Mouse (Mus musculus): ENCODE data around the gene Acsl6. TPM values are rescaled to one million over a fixed set of nuclear protein-coding genes. Genes with fewer than 3 reads are reported as not detected.

The Acsl6 gene
- polyA plus RNA-seq, 1 experiment: 17.6 TPM

- Histone ChIP-seq H3K79me2 (ENCODE audit: control insufficient read depth, insufficient read depth) (no peaks in the 10 kb centered on the region), H3K4me2 (ENCODE audit: low read depth) (no peak overlapping the region), H3K27me3 (ENCODE audit: control insufficient read depth, insufficient read depth, insufficient read length) (no peaks in the 10 kb centered on the region), H3K36me3 (ENCODE audit: control insufficient read depth, insufficient read depth) (no peaks in the 10 kb centered on the region), H3ac (ENCODE audit: control insufficient read depth, insufficient read length) (no peak overlapping the region), H3K4me3 (no peak overlapping the region)
- TF ChIP-seq TCF12 (IDR thresholded peaks at IDR 0.05; ENCODE audit: insufficient read depth, poor library complexity, severe bottlenecking): no peak
- TF ChIP-seq MAX (IDR thresholded peaks at IDR 0.05; ENCODE audit: low read depth): no peak
- no peak for TF ChIP-seq MYOD1 (IDR thresholded peaks at IDR 0.05; ENCODE audit: control insufficient read depth in 1 of 3, insufficient read length in 2 of 3, low read depth in 2 of 3)
- TF ChIP-seq TCF3 (IDR thresholded peaks at IDR 0.05; ENCODE audit: insufficient read length, low read depth): no peak
- TF ChIP-seq USF1 (IDR thresholded peaks at IDR 0.05; ENCODE audit: low read depth): no peak
- no peak for TF ChIP-seq POLR2AphosphoS2 (IDR thresholded peaks at IDR 0.05; ENCODE audit: insufficient read length, low read depth)
- no peak for TF ChIP-seq E2F4 (IDR thresholded peaks at IDR 0.05; ENCODE audit: insufficient read depth)
- no peak for TF ChIP-seq SRF (IDR thresholded peaks at IDR 0.05; ENCODE audit: control insufficient read depth, insufficient read length, low read depth)
Observed at GRCm38 (mm10) chr11:54312603-54313002, 9.0 kb downstream of the Acsl6 start.

DNA sequence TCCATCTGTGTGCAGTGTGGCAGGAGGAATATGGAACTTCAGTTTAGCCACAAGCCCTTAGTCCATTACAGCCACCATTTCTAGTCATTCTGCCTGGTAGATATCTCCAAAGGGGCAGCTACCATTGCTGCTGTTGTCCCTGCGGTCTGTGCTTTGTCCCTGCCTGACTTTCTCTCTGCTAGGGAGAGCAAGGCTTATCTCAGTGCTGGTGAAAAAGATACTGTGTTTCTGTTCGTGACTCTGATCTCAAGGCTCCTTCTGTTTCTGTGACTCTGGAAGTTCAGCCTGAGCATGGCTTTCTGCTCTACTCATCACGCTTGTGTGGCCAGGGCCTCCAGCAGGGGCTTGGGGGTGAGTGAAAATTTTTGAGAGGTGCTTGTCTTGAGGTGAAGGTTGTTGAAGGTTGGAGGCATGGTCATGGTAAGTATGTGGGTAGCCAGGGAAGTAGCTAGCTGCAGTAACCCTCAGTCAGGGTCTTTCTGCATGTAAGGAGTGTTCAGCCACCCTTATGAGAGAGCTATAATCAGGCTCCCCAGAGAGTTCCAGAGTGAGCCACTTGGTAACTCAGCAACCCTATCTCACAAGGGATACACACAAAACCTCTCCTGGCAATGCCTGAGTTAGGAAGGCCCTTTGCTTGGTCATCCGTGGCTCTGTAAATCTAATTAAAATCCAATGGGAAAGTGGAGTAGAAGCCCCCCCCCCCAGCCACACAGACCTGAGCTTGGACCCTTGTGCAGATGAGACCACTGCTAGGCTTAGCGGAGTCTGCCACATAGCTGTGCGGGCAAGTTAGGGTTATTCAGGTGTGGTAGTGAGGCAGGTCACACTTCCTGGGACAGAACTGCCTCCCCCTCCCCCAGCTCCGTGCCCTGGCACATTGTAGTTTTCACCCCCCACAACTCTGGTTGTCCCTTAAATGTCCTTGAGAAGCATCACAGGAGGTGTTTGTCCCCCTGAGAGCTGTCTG is 10.1 kb downstream of the Acsl6 start:
- Histone ChIP-seq H3K36me3 (ENCODE audit: control insufficient read depth, insufficient read depth) (no peaks in the 10 kb centered on the region), H3K27me3 (ENCODE audit: control insufficient read depth, insufficient read depth, insufficient read length) (no peaks in the 10 kb centered on the region), H3ac (ENCODE audit: control insufficient read depth, insufficient read length) (no peak overlapping the region), H3K4me3 (no peak overlapping the region), H3K4me2 (ENCODE audit: low read depth) (no peak overlapping the region), H3K79me2 (ENCODE audit: control insufficient read depth, insufficient read depth) (no peaks in the 10 kb centered on the region)
- TF ChIP-seq CEBPB (IDR thresholded peaks at IDR 0.05; ENCODE audit: insufficient read depth, poor library complexity, severe bottlenecking): no peak
- no peak for TF ChIP-seq REST (IDR thresholded peaks at IDR 0.05; ENCODE audit: insufficient read depth, insufficient read length)
- TF ChIP-seq TCF12 (IDR thresholded peaks at IDR 0.05; ENCODE audit: insufficient read depth, poor library complexity, severe bottlenecking): no peak
- TF ChIP-seq POLR2A (IDR thresholded peaks at IDR 0.05; ENCODE audit: insufficient read length, low read depth): no peak
- TF ChIP-seq E2F4 (IDR thresholded peaks at IDR 0.05; ENCODE audit: insufficient read depth): no peak
- TF ChIP-seq MYOD1 (IDR thresholded peaks at IDR 0.05; ENCODE audit: control insufficient read depth in 1 of 3, insufficient read length in 2 of 3, low read depth in 2 of 3): no peak
- TF ChIP-seq SRF (IDR thresholded peaks at IDR 0.05; ENCODE audit: control insufficient read depth, insufficient read length, low read depth): no peak
- no peak for TF ChIP-seq MYOG (IDR thresholded peaks at IDR 0.05; ENCODE audit: control insufficient read depth in 1 of 3, insufficient read depth in 1 of 3, insufficient read length in 2 of 3, low read depth in 2 of 3)
- TF ChIP-seq USF1 (IDR thresholded peaks at IDR 0.05; ENCODE audit: low read depth): no peak
- no peak for TF ChIP-seq TCF3 (IDR thresholded peaks at IDR 0.05; ENCODE audit: insufficient read length, low read depth)
- TF ChIP-seq MAX (IDR thresholded peaks at IDR 0.05; ENCODE audit: low read depth): no peak
- no peak for TF ChIP-seq POLR2AphosphoS2 (IDR thresholded peaks at IDR 0.05; ENCODE audit: insufficient read length, low read depth)

GRCm38 (mm10) chr11:54314740-54315139 is 11.1 kb downstream of the Acsl6 start:
- no peak overlapping the region for H3K4me3 ChIP-seq
- no peaks in the 10 kb centered on the region for H3K27me3 ChIP-seq (ENCODE audit: control insufficient read depth, insufficient read depth, insufficient read length)
- H3K36me3 ChIP-seq (ENCODE audit: control insufficient read depth, insufficient read depth): no peaks in the 10 kb centered on the region
- H3K79me2 ChIP-seq (ENCODE audit: control insufficient read depth, insufficient read depth): no peaks in the 10 kb centered on the region
- no peak overlapping the region for H3ac ChIP-seq (ENCODE audit: control insufficient read depth, insufficient read length)
- TF ChIP-seq TCF3 (IDR thresholded peaks at IDR 0.05; ENCODE audit: insufficient read length, low read depth): no peak
- no peak for TF ChIP-seq CEBPB (IDR thresholded peaks at IDR 0.05; ENCODE audit: insufficient read depth, poor library complexity, severe bottlenecking)
- no peak for TF ChIP-seq MYOG (IDR thresholded peaks at IDR 0.05; ENCODE audit: control insufficient read depth in 1 of 3, insufficient read depth in 1 of 3, insufficient read length in 2 of 3, low read depth in 2 of 3)
- no peak for TF ChIP-seq MAX (IDR thresholded peaks at IDR 0.05; ENCODE audit: low read depth)
- TF ChIP-seq E2F4 (IDR thresholded peaks at IDR 0.05; ENCODE audit: insufficient read depth): no peak
- no peak for TF ChIP-seq POLR2A (IDR thresholded peaks at IDR 0.05; ENCODE audit: insufficient read length, low read depth)
- no peak for TF ChIP-seq POLR2AphosphoS2 (IDR thresholded peaks at IDR 0.05; ENCODE audit: insufficient read length, low read depth)
- no peak for TF ChIP-seq TCF12 (IDR thresholded peaks at IDR 0.05; ENCODE audit: insufficient read depth, poor library complexity, severe bottlenecking)
- no peak for TF ChIP-seq REST (IDR thresholded peaks at IDR 0.05; ENCODE audit: insufficient read depth, insufficient read length)
- no peak for TF ChIP-seq USF1 (IDR thresholded peaks at IDR 0.05; ENCODE audit: low read depth)
- TF ChIP-seq MYOD1 (IDR thresholded peaks at IDR 0.05; ENCODE audit: control insufficient read depth in 1 of 3, insufficient read length in 2 of 3, low read depth in 2 of 3): no peak
- TF ChIP-seq SRF (IDR thresholded peaks at IDR 0.05; ENCODE audit: control insufficient read depth, insufficient read length, low read depth): no peak
- no peak overlapping the region for H3K4me2 ChIP-seq (ENCODE audit: low read depth)

- Histone ChIP-seq H3K4me3 (no peak overlapping the region), H3K79me2 (ENCODE audit: control insufficient read depth, insufficient read depth) (no peaks in the 10 kb centered on the region), H3K36me3 (ENCODE audit: control insufficient read depth, insufficient read depth) (no peaks in the 10 kb centered on the region), H3K4me2 (ENCODE audit: low read depth) (no peak overlapping the region), H3K27me3 (ENCODE audit: control insufficient read depth, insufficient read depth, insufficient read length) (no peaks in the 10 kb centered on the region), H3ac (ENCODE audit: control insufficient read depth, insufficient read length) (no peak overlapping the region)
- no peak for TF ChIP-seq TCF12 (IDR thresholded peaks at IDR 0.05; ENCODE audit: insufficient read depth, poor library complexity, severe bottlenecking)
- no peak for TF ChIP-seq SRF (IDR thresholded peaks at IDR 0.05; ENCODE audit: control insufficient read depth, insufficient read length, low read depth)
- no peak for TF ChIP-seq CEBPB (IDR thresholded peaks at IDR 0.05; ENCODE audit: insufficient read depth, poor library complexity, severe bottlenecking)
- TF ChIP-seq REST (IDR thresholded peaks at IDR 0.05; ENCODE audit: insufficient read depth, insufficient read length): no peak
- TF ChIP-seq MAX (IDR thresholded peaks at IDR 0.05; ENCODE audit: low read depth): no peak
- no peak for TF ChIP-seq POLR2A (IDR thresholded peaks at IDR 0.05; ENCODE audit: insufficient read length, low read depth)
- no peak for TF ChIP-seq E2F4 (IDR thresholded peaks at IDR 0.05; ENCODE audit: insufficient read depth)
- no peak for TF ChIP-seq MYOD1 (IDR thresholded peaks at IDR 0.05; ENCODE audit: control insufficient read depth in 1 of 3, insufficient read length in 2 of 3, low read depth in 2 of 3)
Observed at GRCm38 (mm10) chr11:54315336-54315735, 11.7 kb downstream of the Acsl6 start.
